Mouse (Mus musculus) thymus, adult 2 months (tissue): ENCODE data around the gene Azgp1. TPM values are rescaled to one million over a fixed set of nuclear protein-coding genes. Genes with fewer than 3 reads are reported as not detected.

ENCODE experiments used
- DNase-seq: peaks from one replicate; pipeline ENCODE4 v3.0.0; 2021
- H3K27ac ChIP-seq: fragments of 200-500 bp; 2 replicates; pipeline ENCODE4 v1.5.1; 2012; ENCODE audit warnings: low read length, control low read depth; ENCODE audit not compliant: control insufficient read depth, insufficient read depth
- H3K27me3 ChIP-seq: fragments of 200-500 bp; 2 replicates; pipeline ENCODE4 v1.6.1; 2012; ENCODE audit warnings: mild to moderate bottlenecking, low read length, moderate library complexity, mixed read lengths; ENCODE audit not compliant: control insufficient read depth, insufficient read depth
- H3K36me3 ChIP-seq: fragments of 200-500 bp; 2 replicates; pipeline ENCODE4 v1.6.1; 2012; ENCODE audit warnings: mild to moderate bottlenecking, low read length, moderate library complexity; ENCODE audit not compliant: control insufficient read depth, insufficient read depth
- H3K4me1 ChIP-seq: fragments of 200-500 bp; replicated peaks from 2 replicates; pipeline ENCODE4 v1.6.1; 2012; ENCODE audit warnings: low read length; ENCODE audit not compliant: control insufficient read depth, insufficient read depth
- H3K4me3 ChIP-seq: fragments of 200-500 bp; 2 replicates; pipeline ENCODE4 v1.5.1; 2012; ENCODE audit warnings: mild to moderate bottlenecking, low read length, control low read depth, moderate library complexity; ENCODE audit not compliant: control insufficient read depth, insufficient read depth
- CTCF ChIP-seq: fragments of 200-500 bp; IDR thresholded peaks from 2 replicates; pipeline ENCODE4 v1.5.1; 2012; ENCODE audit warnings: mild to moderate bottlenecking, control low read depth, low read length, moderate library complexity, borderline replicate concordance; ENCODE audit not compliant: control insufficient read depth, poor library complexity, insufficient read depth; ENCODE audit errors: extremely low read depth
- POLR2A ChIP-seq: fragments of 200-500 bp; IDR thresholded peaks from 2 replicates; pipeline ENCODE4 v1.6.1; 2012; ENCODE audit warnings: mild to moderate bottlenecking, low read length, control low read depth, moderate library complexity; ENCODE audit not compliant: control insufficient read depth, poor library complexity, insufficient read depth; ENCODE audit errors: extremely low read depth
- WGBS: fragments of 180-500 bp; shearing (Covaris S2); methylation state at CpG from one replicate; pipeline ENCODE4 v1.1.7; 2018; 5-methylcytosine and 5-hydroxymethylcytosine counted together
- polyA plus RNA-seq: library from polyadenylated mRNA; depleted of rRNA; stranded (reverse); fragments of >200 nt; gene quantifications from 2 replicates; pipeline ENCODE4 v1.2.3, GENCODE M21; 2012

Gene Azgp1
- polyA plus RNA-seq, 1 experiment: not detected

- no peaks in the 10 kb centered on the region for H3K36me3 ChIP-seq
- WGBS: 37% methylated on average over 1 of the region's 1 CpGs
- no peaks in the 10 kb centered on the region for H3K4me1 ChIP-seq
- DNase-seq: no peak
- no peaks in the 10 kb centered on the region for H3K27me3 ChIP-seq
- H3K27ac ChIP-seq: no peak overlapping the region
- TF ChIP-seq POLR2A: no peak
- no peak for TF ChIP-seq CTCF
- H3K4me3 ChIP-seq: no peak overlapping the region
Measured at GRCm38 (mm10) chr5:137975434-137975833, 5.9 kb upstream of the Azgp1 start.

GRCm38 (mm10) chr5:137977291-137977690 is 4.0 kb upstream of the Azgp1 start:
- Histone ChIP-seq H3K27me3 (no peaks in the 10 kb centered on the region), H3K4me1 (no peaks in the 10 kb centered on the region), H3K4me3 (no peak overlapping the region), H3K36me3 (no peaks in the 10 kb centered on the region), H3K27ac (no peak overlapping the region)
- 41% methylated on average over 1 of the region's 1 CpGs for WGBS
- DNase-seq: no peak
- TF ChIP-seq CTCF: no peak
- TF ChIP-seq POLR2A: no peak

DNA sequence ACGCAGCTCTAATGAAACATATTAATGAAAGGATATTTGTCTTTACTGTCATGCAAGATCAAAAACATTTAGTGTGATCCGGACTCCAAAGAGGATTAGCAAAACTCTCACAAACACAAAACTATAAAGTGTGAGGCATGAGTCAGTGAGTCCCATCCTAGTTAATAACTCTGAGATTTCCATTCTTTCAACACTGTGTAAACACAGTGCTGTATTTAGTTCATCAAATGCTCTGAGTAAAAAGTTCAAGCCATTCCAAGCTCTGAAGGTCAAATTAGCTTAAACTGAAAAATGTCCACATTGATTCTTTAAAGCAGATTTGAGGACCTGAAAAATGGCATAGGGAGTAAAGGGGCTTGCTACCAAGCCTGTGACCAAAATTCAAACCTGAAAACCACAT is 2.2 kb upstream of the Azgp1 start:
- WGBS: 78% methylated on average over 2 of the region's 2 CpGs
- DNase-seq: no peak
- no peak overlapping the region for H3K4me3 ChIP-seq
- no peaks in the 10 kb centered on the region for H3K4me1 ChIP-seq
- no peaks in the 10 kb centered on the region for H3K36me3 ChIP-seq
- TF ChIP-seq CTCF (no peak), POLR2A (no peak)
- no peak overlapping the region for H3K27ac ChIP-seq
- no peaks in the 10 kb centered on the region for H3K27me3 ChIP-seq

- no peak overlapping the region for H3K27ac ChIP-seq
- TF ChIP-seq CTCF: no peak
- TF ChIP-seq POLR2A: no peak
- H3K27me3 ChIP-seq: no peaks in the 10 kb centered on the region
- 88% methylated on average over 1 of the region's 1 CpGs for WGBS
- H3K36me3 ChIP-seq: no peaks in the 10 kb centered on the region
- DNase-seq: no peak
- no peaks in the 10 kb centered on the region for H3K4me1 ChIP-seq
- no peak overlapping the region for H3K4me3 ChIP-seq
Measured at GRCm38 (mm10) chr5:137986351-137986750, 5.0 kb downstream of the Azgp1 start.

GRCm38 (mm10) chr5:138009437-138009836 is 28.1 kb downstream of the Azgp1 start:
- no peak for DNase-seq
- WGBS: 92% methylated on average over 5 of the region's 5 CpGs

DNA sequence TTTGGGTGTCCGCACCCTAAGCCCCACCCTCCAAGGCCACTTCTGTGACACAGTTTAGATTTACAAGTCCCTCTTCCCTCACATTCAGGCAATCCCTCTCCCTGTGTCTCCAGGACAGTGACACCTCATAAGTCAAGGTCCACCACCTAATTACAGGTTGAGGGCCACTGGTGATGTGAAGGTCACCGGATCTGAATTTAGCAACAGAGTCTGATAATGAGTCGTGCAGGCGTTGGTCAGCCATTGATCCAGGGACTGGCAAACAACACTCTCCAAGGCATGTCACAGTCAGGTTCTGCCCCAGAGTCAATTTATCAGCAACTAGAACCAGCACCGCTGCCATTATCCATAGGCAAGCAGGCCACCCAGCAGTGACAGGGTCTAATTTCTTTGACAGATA is 31.1 kb downstream of the Azgp1 start:
- whole genome bisulfite sequencing: 96% methylated on average over 5 of the region's 5 CpGs
- Histone ChIP-seq H3K4me1 (no peaks in the 10 kb centered on the region), H3K36me3 (no peaks in the 10 kb centered on the region), H3K27ac (no peak overlapping the region), H3K4me3 (no peak overlapping the region), H3K27me3 (no peaks in the 10 kb centered on the region)
- no peak for TF ChIP-seq CTCF
- no peak for TF ChIP-seq POLR2A
- DNase-seq: no peak

More at GRCm38 (mm10) chr5:138009437-138009836, 28.1 kb downstream of the Azgp1 start:
- Histone ChIP-seq H3K27me3 (no peaks in the 10 kb centered on the region), H3K4me3 (no peak overlapping the region), H3K27ac (no peak overlapping the region), H3K36me3 (no peaks in the 10 kb centered on the region), H3K4me1 (no peaks in the 10 kb centered on the region)
- TF ChIP-seq POLR2A: no peak

- Histone ChIP-seq H3K27ac (no peak overlapping the region), H3K4me3 (no peak overlapping the region), H3K27me3 (no peaks in the 10 kb centered on the region), H3K36me3 (no peaks in the 10 kb centered on the region), H3K4me1 (no peaks in the 10 kb centered on the region)
- 94% methylated on average over 2 of the region's 2 CpGs for WGBS
- DNase-seq: no peak
- no peak for TF ChIP-seq CTCF
- no peak for TF ChIP-seq POLR2A
Measured at GRCm38 (mm10) chr5:138016530-138016929, 35.2 kb downstream of the Azgp1 start.
